Mouse (Mus musculus) megakaryocyte, adult 5-6 weeks (primary cell): ENCODE measurements around the gene Mup6. TPM values are rescaled to one million over a fixed set of nuclear protein-coding genes. Genes with fewer than 3 reads are reported as not detected.
"Not testable (repeated sequence)": the region's sequence is repeated elsewhere in the genome, so short reads cannot be mapped to it uniquely, and the experiment has no call there.

Experiments
- ATAC-seq: 2 replicates; pipeline ENCODE4 v1.8.0; 2016; ENCODE audit warnings: mild to moderate bottlenecking, inconsistent platforms; ENCODE audit not compliant: poor library complexity, severe bottlenecking
- total RNA-seq, 2 experiments: library from RNA; stranded (forward) in 1 of 2; stranded (reverse) in 1 of 2; fragments of 153-499, 151-499 nt in 1 of 2; fragments of 221-1000, 200-1000 nt in 1 of 2; gene quantifications; 2 replicates each; pipeline versions ENCODE4 v1.2.3 to v1.2.4; 2015 to 2017

The Mup6 gene
- not detected in 2 replicates for total RNA-seq (2015)
- total RNA-seq (2017): not detected in 2 replicates

DNA sequence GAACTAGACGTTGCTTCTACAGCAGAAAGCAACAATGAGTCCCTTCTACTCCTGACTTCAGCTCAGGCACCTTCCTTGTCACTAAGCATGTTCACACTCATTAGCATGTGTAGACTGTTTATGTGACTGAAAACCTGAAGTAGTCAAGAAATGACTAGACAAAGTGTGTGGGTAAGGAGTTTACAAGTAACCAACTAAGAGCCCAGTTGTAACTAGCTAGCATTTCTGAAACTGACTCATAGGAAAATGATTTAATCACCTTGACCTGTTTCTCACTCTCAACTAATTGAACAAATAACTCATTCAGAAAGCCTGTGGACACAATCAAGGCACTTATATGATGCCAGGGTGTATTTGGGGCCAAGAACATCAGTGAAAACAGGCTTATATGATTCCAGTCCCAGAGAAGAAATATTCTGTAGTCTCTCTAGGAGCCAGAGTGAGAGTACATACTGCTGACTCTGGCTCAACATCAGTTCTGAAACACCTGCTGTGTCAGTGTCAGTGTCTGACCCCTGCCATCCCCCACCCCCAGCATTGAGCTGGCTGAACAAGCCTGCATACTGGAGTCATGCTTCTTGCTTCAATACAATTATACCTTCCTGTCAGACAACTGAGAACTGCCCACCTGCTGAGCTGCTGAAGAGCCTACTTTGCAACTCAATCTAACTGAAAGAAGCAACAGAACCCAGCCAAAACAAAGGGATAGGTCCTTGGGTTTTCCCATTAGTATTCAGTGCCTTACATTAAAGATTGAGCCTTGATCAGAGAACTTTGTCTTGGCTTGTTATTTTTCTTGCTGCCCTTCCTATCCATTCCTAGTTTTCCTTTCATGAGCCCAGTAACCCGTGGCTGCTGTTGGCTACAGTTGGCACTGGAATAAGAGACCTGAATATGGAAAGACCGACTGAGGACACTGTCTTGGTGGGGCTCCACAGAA lies at the start of gene Mup6:
TSS of gene Mup6 (plus strand) at position 890 of the 940 bp plus-strand sequence.
- no peak for ATAC-seq

DNA sequence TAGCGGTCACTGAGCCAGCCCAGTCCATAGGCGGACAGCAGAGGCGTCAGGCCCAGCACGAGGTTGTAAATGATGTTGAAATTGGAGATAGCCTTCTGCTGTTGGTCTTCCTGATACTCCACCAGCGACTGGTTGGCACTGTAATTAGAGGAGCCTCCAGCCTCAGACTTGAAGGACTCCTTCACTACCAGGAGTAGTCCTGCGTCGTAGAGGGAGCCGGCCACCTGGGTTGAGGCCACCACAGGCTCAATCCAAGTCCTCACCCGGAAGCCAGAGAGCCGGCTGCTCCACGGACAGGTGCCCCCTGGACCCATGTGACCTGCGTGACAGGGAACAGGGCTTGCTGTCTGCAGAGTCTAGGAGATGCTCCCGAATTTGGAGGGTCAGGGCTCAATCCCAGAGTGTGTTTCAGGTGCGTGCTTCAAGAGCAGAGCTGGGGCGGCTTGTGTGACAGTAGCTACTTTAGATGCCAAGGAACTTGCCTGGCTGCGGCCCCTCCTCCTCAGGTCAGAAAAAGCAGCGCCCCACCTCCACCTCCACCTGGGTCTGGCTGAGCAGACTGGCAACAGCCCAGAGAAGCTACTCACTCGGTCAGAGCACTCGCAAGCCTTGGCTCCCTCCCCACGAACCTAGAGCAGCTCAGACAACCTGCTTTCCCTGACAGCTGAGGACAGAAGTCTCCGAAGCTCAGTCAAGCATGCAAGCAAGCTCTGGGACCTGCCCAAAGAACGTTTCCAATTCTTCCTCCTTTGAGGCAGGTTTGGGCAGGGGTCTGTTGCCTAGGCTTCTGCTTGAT lies 49.3 kb upstream of the Mup6 start, which contains the start of gene Slc46a2:
TSS of gene Slc46a2 (minus strand) at position 449 of the 796 bp plus-strand sequence.
- ATAC-seq: no peak

DNA sequence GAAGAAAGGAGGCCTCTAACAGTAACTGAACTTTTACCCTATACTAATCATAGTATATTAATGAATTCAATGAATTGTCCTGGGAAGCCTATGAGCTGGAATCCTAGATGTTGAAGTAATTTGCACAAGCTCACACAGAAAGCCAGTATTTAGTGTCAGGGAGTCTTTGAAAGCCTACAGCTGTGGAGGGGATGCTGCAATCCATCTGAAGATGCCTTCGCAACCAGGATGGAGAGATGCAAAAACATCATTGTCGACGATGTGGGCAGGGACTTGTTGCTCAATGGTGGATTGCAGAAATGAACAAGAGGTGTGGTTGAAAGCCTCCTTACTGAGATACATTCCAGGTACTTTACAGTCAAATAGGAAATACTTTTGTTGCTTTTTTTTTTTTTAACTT lies 46.1 kb upstream of the Mup6 start:
- peak; percentile 56 for ATAC-seq

DNA sequence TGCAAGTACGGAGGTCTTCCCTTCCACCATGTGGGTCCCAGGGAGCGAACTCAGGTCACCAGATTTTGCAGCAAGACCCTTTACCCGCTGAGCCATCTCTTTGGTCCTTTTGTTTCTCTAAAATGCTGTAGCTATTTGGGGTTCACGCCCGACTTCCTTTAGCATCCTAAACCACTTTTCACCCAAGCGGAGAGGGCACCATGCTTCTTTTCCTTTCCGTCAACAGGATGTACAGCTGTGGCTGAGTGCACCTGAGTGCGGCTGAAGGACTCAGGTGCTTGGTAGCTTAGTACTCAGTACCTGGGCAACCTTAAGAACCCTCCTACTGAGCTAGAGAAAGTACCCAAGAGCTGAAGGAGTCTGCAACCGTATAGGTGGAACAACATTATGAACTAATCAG lies 39.0 kb upstream of the Mup6 start:
- no peak for ATAC-seq

DNA sequence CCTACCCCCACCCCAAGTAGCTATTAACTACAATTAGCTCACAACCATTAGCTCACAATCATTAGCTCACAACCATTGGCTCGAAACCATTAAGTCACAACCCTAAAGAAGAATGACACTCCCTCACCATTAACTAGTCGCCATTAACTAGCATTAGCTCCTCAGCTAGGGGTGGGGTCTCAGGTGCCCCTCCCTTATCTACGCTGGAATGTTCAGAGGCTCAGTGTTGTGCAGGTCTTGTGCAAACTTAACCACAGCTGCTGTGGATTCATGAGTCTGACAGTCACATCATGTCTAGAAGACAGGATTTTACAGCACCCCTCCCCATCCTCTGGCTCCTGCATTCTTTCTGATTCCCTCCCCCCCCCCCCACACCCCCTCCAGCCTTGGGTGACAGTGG lies 36.4 kb upstream of the Mup6 start:
- ATAC-seq: no peak

DNA sequence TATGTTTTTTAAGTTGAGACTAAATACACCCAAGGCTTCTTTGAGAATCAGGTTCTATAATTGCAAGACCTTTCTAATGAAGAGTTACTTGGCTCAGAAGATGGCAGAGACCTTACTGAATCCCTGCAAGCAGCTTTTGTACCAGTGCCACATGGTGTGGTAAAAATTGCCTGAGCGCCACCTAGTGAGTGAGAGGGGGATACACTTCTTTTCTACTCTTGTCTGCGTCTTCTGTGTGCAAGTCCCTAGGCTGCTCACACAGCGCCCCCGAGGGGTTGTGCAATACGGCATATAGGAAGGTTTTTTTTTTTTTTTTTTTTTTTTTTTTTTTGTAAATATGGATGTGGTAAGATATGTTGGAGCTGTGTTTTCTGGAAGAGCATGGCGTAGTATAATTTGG lies 35.7 kb upstream of the Mup6 start:
- peak; percentile 95 for ATAC-seq

DNA sequence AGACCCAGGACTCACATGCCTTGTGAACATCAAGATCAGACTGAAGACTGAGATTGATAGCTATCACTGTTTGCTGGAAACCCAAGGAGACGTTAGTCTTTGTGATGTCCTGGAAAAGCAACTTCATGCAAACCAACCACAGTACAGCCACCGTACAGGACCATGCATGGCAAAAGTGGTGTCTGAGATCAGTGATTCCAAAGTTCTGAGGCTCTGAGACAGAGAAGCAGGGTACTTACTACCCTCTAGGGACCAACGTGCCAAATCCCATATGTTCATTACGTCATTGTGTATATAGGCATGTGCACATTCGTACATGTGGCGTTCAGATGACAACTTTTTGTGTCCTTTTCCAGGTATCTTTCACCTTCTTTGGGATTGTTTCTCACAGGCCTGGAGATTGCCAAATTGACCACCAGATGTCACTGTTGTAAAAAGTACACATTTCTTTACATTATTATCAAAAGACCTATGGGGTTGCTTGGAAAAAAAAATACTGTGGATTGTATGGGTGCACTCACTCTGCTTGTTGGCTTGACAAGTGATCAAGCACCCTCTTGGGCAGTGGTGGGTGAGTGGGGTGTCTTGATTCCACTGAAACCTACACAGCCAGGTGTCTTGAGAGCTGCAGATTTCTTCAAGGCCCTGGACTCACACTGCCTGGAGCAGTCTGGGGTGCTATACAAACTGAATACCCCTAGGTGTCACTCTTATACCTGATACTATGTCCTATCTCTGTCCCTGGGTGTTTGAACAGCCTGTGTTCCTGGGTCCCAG lies 31.4 kb upstream of the Mup6 start:
- ATAC-seq: peak; percentile 55; the same call in 1 of the 2 replicates

DNA sequence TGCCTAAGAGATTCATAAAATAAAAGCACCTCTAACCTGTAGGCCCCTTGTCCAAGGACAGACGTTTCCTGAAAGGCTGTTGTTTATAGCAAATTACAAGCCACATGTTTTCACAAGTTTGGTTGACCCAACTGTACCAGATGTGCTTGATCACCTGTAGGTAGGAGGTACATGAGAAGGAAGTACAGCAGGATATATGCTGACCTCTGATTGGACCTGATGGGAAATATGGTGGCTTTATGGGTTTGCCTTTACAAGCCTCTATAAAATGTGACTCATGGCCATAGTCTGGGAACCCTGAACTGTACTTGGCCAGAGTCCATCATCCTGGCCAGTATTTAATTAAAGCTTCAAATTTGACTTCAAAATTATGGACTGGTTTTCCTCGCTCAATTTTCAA lies 26.6 kb upstream of the Mup6 start:
- no peak for ATAC-seq

DNA sequence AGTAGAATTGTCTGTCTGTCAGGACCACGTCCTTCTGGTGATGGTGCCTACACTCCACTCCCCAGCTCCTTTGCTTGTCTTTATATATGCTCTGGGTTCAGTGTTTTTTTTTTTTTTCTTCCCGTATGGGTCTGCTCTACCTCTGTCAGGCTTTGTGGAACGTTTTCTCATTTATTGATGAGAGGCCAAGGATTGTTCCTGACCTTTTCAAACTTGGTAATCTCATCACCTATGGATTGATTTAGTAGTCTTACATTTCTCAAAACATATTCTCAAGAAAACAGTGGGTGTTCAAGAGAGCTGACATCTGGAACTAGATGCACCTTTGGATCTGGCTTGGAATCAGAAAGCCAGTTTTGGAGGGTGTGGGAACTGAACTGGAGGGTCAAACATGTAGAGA lies 3.5 kb upstream of the Mup6 start, which contains the start of gene Mup4:
TSS of gene Mup4 (minus strand) at position 101 of the 400 bp plus-strand sequence.
- no peak for ATAC-seq

DNA sequence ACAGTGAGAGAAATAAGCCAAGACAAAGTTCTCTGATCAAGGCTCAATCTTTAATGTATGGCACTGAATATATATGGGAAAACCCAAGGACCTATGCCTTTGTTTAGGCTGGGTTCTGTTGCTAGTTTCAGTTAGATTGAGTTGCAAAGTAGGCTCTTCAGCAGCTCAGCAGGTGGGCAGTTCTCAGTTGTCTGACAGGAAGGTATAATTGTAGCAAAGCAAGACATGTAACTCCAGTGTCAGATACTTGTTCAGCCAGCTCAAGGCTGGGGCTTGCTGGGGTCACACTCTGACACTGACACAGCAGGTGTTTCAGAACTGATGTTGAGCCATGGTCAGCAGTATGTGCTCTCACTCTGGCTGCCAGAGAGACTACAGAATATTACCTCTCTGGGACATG lies 33.8 kb downstream of the Mup6 start:
- not testable (repeated sequence) for ATAC-seq

DNA sequence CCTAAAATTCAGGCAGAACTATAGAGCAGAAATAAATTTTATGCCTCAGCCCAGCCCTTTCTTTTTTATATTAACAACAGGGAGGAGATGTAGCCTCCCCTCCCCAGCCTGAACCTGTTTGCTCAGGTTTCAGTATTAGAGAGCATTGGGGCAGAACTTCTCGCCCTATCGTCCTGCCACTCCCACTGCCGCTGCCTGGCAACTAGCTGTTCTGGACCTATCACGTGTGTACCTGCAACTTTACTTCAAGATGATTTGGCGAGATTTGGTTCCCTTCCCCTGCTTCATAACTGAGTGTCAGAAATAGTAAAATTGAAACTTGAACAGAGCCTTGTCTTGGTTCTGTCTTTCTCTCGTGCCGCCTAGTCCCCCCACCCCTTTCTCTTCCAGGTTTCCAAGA lies 56.0 kb downstream of the Mup6 start:
- ATAC-seq: not testable (repeated sequence)

DNA sequence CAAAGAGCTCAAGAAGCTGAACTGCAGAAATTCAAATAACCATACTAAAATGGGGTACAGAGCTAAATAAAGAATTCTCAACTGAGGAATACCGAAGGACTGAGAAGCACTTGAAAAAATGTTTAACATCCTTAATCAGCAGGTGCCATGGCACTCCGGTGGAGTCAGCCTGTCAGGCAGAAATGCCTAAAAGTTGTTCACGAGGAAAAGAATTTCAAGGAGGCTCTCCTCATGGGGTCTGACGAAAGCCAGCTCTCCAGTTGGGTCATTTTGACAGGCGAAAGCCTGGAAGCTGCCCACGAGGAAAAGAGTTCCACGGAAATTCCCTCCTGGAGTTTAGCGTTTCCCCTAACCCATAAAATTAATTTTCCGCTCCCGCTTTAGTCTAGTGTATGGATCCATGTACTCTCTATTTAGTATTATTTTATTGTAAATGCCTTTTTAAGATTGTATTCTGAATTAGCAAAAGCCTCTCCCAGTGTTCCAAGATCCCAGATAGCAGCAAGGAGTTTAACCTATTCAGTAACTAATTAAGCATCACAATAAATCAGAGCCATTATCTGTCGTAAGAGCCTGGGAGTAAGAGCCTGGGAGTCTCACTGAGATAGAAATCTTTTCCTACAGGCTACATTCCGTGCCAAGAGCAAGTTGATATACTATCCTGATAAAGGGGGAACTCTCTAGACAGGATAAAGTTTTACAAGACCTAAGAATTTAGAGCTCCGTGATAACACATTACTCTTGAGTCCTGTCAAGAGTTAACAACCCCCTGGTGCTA lies 65.4 kb downstream of the Mup6 start:
- ATAC-seq: not testable (repeated sequence)

Other genes starting within 250 kb of the Mup6 start
- gene Inip, start 162.7 kb upstream of the Mup6 start, total RNA-seq (2015): 41.6 and 49.0 TPM in 2 replicates
- gene Inip, start 162.7 kb upstream of the Mup6 start, total RNA-seq (2017): 47.3 and 52.7 TPM in 2 replicates
- gene Snx30, start 158.5 kb upstream of the Mup6 start, total RNA-seq (2015): 16.8 and 17.9 TPM in 2 replicates
- 28.2 and 29.7 TPM in 2 replicates for gene Snx30, start 158.5 kb upstream of the Mup6 start, total RNA-seq (2017)
- gene Slc46a2, start 49.2 kb upstream of the Mup6 start, total RNA-seq (2015): not detected in 2 replicates
- gene Slc46a2, start 49.2 kb upstream of the Mup6 start, total RNA-seq (2017): not detected in 2 replicates
- gene Mup4, start 3.6 kb upstream of the Mup6 start, total RNA-seq (2015): not detected in 2 replicates
- not detected in 2 replicates for gene Mup4, start 3.6 kb upstream of the Mup6 start, total RNA-seq (2017)
- not detected in 2 replicates for gene Mup7, start 106.2 kb downstream of the Mup6 start, total RNA-seq (2015)
- not detected in 2 replicates for gene Mup7, start 106.2 kb downstream of the Mup6 start, total RNA-seq (2017)
- not detected in 2 replicates for gene Mup2, start 190.0 kb downstream of the Mup6 start, total RNA-seq (2015)
- gene Mup2, start 190.0 kb downstream of the Mup6 start, total RNA-seq (2017): not detected in 2 replicates